Mouse (Mus musculus): Measurements from ENCODE around the gene Mfap1b.

GRCm38 (mm10) chr2:121518106-121518505 lies 44.2 kb upstream of the Mfap1b start:
- TF ChIP-seq CHD2 (IDR thresholded peaks at IDR 0.05; ENCODE audit: low read depth, low read length) (no peak), HCFC1 (IDR thresholded peaks at IDR 0.05; ENCODE audit: borderline replicate concordance, insufficient read depth, low read length) (no peak)
